Mouse (Mus musculus): ENCODE results near the gene Phf5a.
A peak's percentile ranks its signal among the peaks of the same experiment; 100 is the strongest.

The Phf5a gene

DNA sequence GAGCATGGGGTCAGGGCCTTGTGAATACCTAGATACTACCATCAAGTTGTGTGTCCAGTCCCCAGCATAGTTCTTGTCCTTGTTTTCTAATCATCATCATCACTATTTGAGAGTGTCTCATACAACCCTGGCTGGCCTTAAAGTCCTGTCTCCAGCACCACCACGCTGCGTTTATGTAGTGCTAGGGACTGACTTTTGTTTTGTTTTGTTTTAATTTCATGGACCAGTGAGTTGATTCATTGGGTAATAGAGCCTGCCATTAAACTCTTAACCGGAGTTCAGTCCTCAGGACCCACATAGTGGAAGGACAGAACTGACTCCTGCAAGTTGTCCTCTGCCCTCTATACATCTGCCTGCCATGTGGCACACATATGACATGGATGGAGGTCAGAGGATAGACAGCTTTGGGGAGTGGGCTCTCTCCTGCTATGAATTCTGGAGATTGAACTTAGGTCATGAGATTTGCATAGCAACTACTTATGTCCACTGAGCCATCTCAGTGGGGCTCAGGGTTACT is 13.8 kb upstream of the Phf5a start:
- no peak for DNase-seq (ENCODE audit: low read depth, low spot score)

DNA sequence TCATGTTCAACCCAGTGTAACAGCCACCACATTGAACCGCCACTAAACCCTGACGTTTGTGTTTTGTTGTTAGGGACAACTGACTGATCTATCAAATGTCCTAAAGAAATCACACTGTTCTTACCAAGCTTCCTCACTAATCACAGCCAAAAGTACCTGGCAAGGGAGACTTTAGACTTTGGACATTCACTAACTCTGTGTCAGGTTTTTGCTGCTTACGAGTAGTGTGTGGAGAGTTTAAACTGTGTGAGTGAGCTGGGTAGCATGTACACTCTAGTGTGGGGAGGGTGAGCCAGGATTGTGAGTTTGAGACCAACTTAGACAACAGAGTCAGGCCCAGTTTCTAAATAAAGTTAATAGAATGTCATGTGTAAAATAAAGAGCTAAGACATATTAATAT is 10.6 kb upstream of the Phf5a start:
- no peak for DNase-seq (ENCODE audit: low read depth, low spot score)

- no peak for DNase-seq (ENCODE audit: low read depth, low spot score)
Observed at GRCm38 (mm10) chr15:81879531-81880401, 8.1 kb upstream of the Phf5a start.

DNA sequence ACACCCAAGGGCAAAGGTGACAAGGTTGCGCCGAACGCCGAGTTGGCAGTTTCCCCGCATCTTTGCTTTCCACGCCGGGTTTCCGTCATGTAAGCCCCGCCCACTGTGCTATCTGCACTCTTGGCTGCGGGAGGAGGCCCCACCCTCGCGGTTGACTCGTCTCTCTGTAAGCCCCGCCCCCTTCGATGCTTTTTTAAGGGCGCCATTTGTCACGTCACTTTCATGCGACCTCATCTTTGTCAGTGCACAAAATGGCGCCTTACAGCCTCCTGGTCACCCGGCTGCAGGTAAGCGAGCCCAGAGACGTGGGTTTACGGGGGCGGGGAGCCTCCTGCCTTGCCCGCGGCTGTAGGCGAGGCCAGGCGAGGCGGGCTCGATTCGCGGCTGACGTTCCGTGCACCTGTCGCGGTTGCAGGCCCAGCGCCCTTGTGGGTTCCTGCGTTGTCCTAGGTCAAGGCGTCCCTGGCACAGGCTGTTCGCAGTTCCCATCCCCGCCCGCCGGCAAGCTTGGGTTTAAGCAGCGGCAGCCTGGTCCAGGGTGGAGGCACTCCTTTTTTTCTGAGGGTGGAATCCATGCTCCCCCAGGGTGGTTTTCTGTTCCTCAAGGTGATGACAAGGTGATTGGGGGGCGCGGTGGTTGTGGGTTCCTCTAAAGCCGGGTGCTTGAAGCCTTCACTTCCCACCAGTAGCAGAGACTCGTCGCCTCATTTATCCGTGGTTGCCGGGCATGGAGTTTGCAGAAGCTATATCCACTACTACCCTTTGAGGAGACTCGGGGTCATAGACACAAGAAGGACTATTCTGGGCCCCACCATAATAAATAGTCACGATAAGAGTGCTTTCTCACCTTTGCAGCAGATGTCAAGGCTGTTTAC is 788 bp upstream of the Phf5a start, which contains the start of gene Aco2:
TSS of gene Aco2 (plus strand) at position 48 of the 875 bp plus-strand sequence.
- DNase-seq (ENCODE audit: low read depth, low spot score) = peak; percentile 100

- DNase-seq (ENCODE audit: low read depth, low spot score) = no peak
Observed at GRCm38 (mm10) chr15:81869985-81870384, 1.7 kb downstream of the Phf5a start.

- no peak for DNase-seq (ENCODE audit: low read depth, low spot score)
Observed at GRCm38 (mm10) chr15:81864238-81864637, 7.5 kb downstream of the Phf5a start.

GRCm38 (mm10) chr15:81860471-81861135 is 11.1 kb downstream of the Phf5a start:
- peak; percentile 61 for DNase-seq (ENCODE audit: low read depth, low spot score)

GRCm38 (mm10) chr15:81859330-81860255 is 12.1 kb downstream of the Phf5a start:
- DNase-seq (ENCODE audit: low read depth, low spot score) = peak; percentile 97

DNA sequence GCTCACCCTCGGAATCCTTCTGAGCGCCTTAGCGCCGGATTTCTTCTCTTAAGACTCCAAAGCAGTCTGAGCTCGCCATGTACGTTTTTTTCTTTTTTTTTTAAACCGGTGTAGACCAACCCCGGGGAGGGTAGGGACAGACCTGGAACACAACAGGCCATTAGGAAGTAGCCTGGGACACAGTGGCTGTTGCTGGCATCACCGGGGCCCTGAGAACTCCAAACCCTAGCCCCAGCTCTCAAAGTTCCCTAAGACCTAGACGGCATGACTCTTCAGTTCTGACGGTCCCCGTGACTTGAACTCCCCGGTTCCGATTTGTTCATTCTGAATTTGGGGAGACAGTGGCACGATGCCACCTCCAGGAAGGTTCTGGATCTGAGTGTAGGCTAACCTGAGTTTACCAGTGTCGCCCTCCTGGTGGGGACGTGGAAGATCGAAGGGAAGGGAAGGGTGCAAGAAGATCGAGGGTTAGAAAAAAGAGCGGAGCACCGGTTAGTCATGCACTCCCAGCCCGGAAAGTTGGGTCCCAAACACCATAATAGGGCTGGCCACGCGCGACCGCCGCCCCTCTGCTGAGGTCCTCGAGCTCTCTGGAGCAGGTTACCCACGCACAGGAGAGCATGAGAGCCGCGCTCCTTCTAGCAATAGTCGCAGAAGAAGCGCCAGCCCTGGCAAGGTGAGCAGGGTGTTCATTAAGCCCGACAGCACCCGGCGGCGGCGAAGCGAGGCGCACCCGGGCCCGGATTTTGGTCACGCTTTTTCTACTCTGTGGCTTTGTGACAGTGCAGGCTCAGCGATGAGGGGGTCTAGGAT is 13.0 kb downstream of the Phf5a start, which contains the start of gene Tob2:
TSS of gene Tob2 (minus strand) at position 280 of the 813 bp plus-strand sequence.
- DNase-seq (ENCODE audit: low read depth, low spot score) = peak; percentile 83

GRCm38 (mm10) chr15:81858138-81858516 is 13.6 kb downstream of the Phf5a start:
- peak; percentile 94 for DNase-seq (ENCODE audit: low read depth, low spot score)

DNA sequence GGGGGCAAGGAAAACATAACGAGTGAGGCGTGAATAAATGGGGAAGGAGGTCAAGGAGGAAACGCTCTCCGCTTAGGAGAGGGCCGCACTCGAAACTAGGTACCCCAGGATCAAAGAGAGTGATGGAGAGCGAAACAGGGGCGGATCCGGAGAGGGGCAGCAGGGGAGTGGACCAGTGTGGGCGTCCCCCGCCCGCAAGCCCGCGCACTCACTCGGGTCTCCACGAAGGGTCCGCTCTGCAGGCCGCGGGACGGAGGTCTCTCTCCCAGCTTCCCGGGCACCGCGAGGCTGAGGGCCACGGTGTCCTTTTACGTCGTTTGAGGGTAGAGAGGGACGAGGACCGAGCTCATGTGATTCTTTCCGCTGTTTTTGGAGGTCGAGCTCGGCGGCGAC is 14.0 kb downstream of the Phf5a start:
- DNase-seq (ENCODE audit: low read depth, low spot score) = no peak

DNA sequence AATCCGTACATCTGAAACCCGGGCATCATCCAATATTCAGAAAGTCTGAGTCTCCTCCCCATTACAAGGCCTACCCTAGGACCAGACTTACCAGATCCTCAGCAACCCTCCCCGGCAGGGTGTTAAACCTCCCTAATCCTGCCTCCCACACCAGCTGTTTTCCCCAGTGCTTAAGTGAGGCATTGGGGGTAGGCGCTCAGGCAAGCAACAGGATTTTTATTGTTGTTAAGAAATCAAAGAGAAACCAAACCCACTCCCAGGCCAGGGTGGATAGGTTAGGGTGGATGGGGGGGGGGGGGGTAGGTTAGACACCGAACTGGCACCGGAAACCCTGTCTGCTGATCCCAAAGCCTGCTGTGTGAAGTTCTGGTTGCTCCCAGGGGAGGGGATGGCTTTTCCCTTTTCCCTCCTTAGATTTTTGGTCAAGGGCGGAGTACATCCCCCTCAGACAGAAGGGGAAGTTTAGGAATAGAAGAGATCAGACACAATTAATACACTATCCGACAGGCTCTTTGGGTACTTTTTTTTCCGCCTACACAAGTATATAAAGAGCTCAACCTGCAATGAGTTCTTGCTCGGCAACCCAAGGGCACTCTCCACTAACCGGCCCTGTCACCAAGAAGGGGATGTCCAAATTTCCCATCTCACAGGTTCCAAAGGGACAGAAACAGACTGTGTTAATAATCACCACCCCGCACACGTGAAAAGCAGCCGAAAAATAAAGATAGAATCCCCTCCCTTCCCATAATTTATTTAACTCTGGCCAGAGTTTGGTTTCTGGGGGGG is 14.6 kb downstream of the Phf5a start:
- no peak for DNase-seq (ENCODE audit: low read depth, low spot score)

DNA sequence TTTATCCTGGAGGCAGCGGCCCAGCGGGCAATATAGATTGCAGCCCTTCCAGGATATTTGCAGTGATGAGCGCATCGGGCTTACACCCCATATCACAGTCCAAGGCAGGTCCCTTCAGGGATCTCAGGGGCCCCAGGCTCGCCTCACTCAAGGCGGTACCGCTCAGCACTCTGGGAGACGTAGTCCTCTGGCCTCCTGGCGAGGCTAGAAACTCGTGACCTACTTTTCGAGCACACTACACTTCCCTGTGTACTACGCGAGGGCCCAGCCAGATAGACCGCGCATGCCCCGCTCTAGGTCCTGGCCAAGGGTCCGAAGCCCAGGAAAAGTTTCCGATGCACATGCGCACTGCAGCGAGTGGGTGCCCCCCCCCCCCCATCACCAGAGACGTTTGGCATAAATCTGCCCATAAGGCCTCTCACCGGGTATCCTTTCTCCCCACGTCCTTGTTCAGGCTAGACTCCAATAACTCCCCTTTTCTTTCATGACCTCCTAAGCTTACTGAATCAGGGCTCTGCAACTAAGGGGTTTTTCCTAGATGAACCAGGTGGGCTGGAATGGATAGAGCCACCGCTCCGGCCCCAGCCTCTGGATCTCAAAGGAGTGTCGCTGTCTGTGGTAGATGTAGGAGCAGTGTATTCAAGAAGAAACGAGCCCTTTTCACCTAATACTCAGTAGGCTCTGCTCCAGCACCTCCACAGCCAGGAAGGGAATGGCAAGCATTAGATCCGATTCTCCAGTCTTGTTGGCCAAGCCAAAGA is 15.5 kb downstream of the Phf5a start:
- peak; percentile 96 for DNase-seq (ENCODE audit: low read depth, low spot score)

GRCm38 (mm10) chr15:81853081-81853480 is 18.6 kb downstream of the Phf5a start:
- DNase-seq (ENCODE audit: low read depth, low spot score) = no peak

DNA sequence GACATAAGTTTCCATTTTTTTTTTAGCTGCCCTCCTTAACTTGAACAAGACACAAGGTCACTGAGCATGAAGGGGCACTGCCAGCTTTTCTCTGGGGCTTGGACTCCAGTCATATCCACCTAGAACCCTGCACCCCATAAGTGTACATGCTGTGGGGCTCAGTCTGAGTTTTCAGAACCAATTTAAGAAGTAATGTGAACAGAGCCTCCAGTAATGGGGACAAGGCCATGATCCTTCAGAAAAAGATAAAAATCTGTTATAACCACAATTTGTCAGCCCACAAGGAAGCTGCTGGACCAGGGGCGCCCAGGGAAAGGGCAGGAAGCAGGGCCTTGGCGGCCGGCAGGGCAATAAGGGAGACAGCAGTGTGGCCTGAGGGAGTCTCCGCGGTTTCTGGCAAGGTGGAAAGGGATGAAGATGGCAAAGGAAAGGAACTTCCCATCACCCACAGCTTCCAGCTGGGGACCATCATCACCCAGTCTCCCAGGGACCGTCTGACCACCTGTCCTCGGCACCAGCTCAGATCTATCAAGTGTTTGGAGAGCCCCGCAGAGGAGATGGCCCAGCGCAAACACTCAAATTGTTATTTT is 19.2 kb downstream of the Phf5a start:
- no peak for DNase-seq (ENCODE audit: low read depth, low spot score)

DNA sequence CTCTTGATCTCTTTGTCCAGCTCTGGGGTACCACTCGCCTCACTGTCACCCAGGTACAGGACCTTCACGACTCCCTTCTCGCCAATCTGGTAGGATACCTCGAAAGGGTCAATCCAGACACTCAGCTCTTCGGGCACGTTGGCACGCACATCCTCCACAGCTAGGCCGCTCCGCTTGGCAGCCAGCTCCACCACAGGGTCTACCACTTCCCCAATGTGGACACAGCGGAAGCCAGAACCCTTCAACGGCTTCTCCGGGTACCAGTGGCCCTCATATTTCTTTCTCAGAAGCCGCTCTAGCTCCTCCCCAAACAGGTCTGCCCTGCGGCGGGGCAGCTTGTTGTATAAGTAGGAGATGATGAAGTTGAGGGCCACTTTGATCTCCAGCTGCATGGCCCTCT is 20.3 kb downstream of the Phf5a start:
- no peak for DNase-seq (ENCODE audit: low read depth, low spot score)

- no peak for DNase-seq (ENCODE audit: low read depth, low spot score)
Observed at GRCm38 (mm10) chr15:81850718-81851117, 21.0 kb downstream of the Phf5a start.

DNA sequence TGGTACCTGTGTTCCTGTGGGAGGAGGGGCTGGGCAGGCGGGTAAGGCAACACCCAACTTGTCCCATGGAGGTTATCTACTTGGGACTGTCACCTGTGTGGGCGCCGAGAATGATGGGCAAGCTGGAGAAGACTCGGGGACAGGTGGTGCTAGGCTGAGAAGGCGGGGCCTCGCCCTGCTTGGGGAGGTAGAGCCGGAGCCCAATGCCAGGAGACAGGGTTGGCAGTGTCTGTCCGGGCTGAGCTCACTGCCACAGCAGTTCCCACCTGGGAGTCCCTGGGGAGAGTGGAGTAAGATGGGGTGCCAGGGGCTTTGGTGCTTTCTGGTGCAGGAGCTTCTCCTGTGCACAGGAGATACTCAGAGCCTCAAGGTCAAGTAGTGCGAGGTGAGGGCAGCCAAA is 22.6 kb downstream of the Phf5a start:
- peak; percentile 80 for DNase-seq (ENCODE audit: low read depth, low spot score)
